Mouse (Mus musculus) monocyte, adult 5-6 weeks (primary cell): ENCODE data around the gene Frmd4b. TPM values are rescaled to one million over a fixed set of nuclear protein-coding genes. Genes with fewer than 3 reads are reported as not detected.

ENCODE experiments used
- ATAC-seq: fragments of 153-309, 156-312 bp; replicated peaks from 2 replicates; pipeline ENCODE4 v1.8.0; 2017; ENCODE audit warnings: mild to moderate bottlenecking; ENCODE audit not compliant: low TSS enrichment, insufficient number of reproducible peaks, severe bottlenecking, poor library complexity, low FRiP score
- total RNA-seq: library from RNA; stranded (forward); fragments of 200-1000, 200-491, 200-594 nt; gene quantifications from 3 replicates; pipeline ENCODE4 v1.2.3, GENCODE M21; 2017

Gene Frmd4b
- total RNA-seq, result 7.1 to 28.7 TPM (median 8.0 TPM) in 3 replicates

DNA sequence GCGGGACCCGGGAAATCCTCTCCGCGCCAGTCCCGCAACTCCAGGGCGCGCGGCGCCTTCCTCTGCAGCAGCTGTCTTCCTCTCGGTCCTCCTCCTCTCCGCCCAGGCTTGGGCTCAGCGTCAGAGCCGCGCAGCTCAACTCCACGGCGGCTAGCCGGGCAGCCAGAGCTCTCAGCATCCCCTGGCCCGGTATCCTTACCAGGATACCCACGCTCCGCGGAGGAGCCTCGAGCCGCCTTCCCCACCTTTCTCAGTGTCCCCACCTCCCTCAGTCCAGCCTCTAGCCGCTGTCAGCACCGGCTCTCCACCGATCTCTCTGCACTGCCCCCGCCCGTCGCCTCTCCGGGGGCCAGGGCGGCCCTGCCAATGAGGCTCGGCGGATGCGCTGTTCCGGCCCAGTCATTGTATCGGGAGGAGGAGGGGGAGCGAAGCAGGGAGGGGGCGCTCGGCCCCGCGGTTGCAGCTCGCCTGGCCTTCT lies at the start of gene Frmd4b:
Gene Frmd4b, minus strand, starts transcription at position 276 of the 478 bp plus-strand sequence.
- ATAC-seq, result no peak

DNA sequence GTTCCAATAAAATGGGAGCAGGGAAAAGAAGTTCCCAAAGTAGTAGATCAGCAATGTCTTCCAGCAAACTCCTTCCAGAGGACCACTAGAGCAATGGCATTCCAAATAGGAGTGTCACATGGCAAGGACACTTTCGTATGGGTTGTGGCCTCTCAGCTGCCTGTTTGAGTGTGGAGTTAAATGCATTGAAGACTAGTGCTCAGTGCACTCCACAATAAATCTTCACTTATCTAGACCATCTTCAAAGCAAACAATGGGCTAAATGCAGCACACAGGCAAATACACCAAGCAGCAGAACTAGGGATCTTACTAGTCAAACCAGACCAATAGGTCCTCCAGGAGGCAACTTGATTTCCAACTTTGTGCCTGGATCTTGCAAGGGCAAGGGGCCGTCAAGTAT lies 49.1 kb upstream of the Frmd4b start:
- ATAC-seq, result no peak

- no peak for ATAC-seq
These were observed 41.6 kb upstream of the Frmd4b start for GRCm38 (mm10) chr6:97658921-97659320.

DNA sequence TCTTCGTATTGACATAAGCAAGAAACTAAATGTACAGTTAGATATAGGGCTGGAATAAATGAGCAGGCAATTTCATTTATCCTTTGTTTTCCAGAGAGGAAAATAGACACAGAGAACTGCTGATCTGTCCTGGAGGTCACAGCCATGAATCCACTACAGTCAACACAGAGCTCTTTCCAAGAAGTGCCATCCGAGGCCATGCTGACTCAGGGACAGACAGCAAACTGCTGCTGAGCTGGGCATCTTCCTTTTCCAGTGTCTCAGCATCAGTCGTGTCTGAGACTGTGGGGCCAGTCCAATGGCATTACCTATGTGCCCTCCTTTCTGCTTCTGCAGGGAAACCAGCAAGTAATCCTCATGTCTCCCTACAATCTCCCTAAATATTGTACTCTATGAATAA lies 38.6 kb upstream of the Frmd4b start:
- no peak for ATAC-seq

DNA sequence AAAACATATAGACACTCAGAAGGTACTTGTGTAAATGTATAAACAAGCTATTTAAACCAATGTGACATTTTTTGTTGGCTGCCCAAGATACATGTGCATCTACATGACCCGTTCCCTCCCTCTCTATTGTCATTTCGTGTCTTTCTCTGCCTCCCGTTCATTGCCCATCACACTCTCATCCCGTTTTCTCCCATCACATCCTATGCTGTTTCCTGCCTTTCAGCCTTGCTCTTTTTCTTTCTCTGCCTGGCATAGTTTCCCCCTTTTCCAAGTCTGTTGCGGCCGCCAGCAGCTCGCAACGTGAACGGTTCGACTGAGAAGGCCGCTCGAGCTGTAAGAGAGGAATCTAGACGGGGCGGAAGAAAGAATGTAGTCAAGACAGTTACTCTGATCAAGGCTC lies 30.2 kb upstream of the Frmd4b start:
- ATAC-seq, result no peak

DNA sequence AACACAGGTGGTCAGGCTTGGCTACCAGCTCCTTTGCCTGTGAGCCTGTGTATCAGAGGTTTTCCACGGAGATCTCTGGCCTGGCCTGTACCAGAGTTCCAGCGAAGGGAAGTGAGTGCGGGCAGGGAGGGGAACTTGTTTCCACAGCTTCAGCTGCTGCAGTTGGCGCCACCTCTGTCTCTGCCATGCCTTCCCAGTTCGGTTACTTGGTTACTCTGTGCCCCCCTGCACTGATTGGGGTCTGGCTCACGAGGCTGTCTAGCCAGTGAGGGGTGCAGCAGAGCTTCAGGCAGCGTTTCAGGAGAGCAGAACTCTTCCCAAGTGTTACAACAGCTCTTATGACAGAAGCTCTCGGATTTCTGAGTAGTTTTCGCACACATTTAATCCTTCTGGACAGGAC lies 6.0 kb upstream of the Frmd4b start:
- ATAC-seq, result no peak

- ATAC-seq, result no peak
These were observed 4.9 kb upstream of the Frmd4b start for GRCm38 (mm10) chr6:97622236-97622635.

- no peak for ATAC-seq
These were observed 433 bp upstream of the Frmd4b start for GRCm38 (mm10) chr6:97617774-97618173.

DNA sequence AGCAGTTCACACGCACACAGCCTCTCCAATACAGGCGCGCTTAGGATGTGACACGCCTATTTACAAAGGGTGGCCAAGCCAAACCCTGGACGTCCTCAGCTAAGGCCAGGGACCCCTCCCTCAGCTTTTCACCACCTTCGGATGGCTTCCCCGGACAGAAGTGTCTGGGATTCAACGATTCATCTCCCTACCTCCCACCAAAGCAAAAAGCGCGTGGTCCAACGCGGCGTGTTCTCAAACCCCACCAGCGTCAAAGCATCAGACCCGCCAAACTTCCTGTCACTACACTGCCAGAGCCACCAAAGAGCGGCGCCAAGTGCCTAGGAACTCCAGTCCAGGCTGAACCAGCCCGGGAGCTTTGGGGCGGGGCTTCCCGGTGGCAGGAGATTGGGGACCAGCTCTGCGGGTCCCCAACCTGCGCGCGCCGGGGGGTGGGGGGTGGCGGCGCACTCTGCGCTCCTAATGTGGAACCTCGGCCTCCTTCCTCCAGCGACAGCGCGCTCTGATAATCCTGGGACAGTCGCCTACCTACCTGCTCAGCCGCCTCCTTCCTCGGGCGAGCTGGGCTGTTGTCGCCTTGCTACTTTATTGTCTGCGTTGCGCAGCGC lies 579 bp downstream of the Frmd4b start:
- no peak for ATAC-seq

DNA sequence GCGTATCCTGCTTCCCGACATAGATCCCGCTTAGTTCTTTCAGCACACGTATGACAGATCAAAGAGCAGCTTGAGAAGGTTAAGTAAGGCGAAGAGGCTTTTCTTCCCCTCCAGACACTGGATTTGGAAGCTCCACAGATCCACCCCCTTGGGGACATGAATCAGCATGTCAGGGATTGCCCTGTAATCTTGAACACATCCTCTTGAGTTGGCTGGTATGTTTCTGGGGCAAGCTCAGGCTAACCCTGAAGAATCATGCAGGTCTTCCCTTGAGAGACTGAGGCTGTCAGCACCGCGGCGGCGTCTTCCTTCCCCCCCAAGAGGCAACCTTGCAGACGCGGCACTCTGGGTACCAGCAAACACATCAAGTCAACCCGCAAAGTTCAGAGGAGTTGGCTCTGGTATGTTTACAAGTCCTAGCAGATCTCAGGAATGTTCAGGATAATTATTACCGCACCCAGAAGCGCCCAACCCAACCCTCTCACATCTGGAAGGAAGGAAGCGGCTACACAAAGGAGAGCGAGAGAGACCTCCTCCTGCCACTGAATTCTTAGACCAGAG lies 1.4 kb downstream of the Frmd4b start:
- ATAC-seq, result no peak

GRCm38 (mm10) chr6:97614179-97614578 lies 3.2 kb downstream of the Frmd4b start:
- ATAC-seq, result no peak

- ATAC-seq, result no peak
These were observed 4.5 kb downstream of the Frmd4b start for GRCm38 (mm10) chr6:97612861-97613260.

DNA sequence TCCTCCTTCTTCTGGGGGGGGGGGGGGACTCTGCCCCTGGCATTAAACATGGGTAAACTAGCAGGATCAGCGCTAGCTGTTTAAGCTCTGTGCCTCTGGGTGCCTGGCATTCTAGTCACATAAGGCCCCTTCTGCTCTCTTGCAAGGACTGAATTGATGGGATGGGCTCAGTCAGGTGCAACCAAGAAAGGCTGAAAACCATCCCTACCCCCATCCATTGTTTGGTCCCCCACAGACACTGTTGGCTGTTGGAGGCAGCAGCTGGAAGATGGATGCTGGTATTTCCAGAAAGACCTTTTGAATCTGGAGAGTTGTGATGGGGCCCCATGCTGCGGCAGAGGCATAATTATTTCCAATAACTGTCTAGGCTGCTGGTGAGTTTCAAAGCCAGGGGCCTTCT lies 7.3 kb downstream of the Frmd4b start:
- no peak for ATAC-seq

- no peak for ATAC-seq
These were observed 9.7 kb downstream of the Frmd4b start for GRCm38 (mm10) chr6:97607646-97608045.

DNA sequence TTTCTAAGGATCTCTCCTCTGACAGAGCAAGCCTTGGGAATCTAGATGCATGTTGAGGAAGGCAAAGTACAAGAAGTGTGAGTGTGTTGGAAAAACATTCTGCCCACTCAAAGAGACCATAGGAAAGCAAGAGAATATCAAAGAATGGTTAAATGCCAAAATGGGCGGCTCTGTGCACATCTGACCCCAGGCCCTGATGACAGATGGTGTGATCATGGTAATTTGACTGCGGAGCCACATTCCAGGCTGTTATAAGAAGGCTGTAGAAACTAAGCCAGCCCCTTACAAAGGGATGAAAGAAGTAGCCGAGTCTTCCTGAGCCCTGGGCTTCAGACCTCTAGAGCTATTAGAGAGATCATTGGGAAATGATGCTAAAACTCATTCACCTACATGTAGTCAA lies 22.1 kb downstream of the Frmd4b start:
- ATAC-seq, result no peak

DNA sequence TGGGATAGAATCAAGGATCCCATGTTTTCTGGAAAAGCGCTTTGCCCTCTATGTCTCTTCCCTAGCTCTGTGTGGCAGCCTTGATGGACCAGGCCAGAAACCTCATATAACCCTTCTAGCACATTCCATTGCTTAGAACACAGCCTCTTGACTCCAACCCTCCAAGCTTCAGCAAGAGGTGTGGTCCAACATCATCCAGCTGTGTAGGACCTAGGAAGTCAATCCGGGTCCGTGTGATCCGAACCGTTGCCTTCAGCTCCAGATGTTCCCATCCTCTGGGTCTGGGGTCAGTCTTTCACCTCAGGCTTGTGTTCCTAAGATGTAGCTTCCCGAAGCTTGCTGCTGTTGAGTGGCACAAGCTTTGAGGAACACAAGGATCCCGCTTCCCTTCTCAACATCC lies 22.8 kb downstream of the Frmd4b start:
- no peak for ATAC-seq

DNA sequence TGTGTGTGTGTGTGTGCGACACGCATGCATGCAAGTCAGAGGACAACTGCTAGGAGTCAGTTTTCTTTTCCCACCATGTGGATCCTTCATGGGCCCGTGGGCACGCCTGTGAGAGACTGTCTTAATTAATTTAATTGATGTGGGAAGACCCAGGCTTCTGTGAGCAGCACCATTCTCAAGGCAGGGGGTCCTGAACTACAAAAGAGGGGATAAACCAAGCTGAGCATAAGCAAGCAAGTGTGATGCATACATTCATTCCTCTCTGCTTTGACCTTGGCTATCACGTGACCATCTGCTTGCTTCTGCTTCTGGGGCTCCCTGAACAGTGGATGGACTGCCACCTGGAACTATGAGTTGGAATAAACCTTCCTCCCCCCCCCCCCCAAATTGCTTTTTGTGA lies 27.1 kb downstream of the Frmd4b start:
- ATAC-seq, result no peak

DNA sequence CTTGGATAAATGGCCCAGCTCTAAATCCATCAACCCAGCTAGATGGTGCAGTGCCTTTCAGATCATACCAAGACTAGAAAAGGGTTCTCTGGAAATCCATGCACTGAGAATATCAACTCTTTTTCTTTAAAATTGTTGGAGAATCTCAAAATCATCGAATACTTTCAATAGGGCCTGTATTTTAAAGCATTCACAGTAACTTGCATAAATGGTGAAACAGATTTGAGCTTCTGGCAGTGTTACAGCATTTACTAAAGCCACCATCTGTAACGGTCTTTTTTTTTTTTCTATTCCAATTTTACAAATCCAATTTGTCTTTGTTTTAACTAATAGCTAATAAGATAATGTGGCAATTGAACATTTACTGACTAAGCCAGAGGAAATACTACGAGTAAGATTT lies 27.8 kb downstream of the Frmd4b start:
- no peak for ATAC-seq

GRCm38 (mm10) chr6:97589031-97589430 lies 28.3 kb downstream of the Frmd4b start:
- no peak for ATAC-seq

- ATAC-seq, result no peak
These were observed 30.7 kb downstream of the Frmd4b start for GRCm38 (mm10) chr6:97586606-97587005.

DNA sequence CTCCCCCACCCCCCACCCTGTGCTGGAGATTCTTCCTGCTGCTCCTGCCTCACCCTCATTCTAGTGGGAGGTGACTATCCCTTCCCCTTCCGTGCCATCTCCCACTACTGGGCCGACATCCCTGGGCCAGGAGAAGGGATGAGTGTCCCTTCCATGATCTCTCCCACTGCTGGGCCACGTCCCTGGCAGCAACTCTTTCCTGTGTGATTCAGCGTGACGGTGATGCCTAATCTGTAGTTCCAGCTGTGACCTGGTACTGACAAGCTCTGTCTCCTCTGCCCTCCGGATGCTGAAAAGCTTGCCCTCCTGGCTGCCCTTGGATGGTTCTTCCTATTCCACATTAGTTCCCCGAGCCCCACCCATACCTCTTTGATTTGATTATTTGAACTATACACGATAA lies 31.3 kb downstream of the Frmd4b start:
- no peak for ATAC-seq
